8 mouse cellular contexts compared by ENCODE assay signal in the genomic region with DNA sequence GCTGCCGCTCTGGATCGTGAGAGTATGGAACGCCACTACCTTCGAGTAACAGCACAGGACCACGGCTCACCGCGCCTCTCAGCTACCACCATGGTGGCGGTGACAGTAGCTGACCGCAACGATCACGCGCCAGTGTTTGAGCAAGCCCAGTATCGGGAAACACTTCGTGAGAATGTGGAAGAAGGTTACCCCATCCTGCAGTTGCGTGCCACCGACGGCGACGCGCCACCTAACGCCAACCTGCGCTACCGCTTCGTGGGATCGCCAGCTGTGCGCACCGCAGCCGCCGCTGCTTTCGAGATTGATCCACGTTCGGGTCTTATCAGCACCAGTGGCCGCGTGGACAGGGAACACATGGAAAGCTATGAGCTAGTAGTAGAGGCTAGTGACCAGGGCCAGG. TPM values are rescaled to one million over a fixed set of nuclear protein-coding genes. Genes with fewer than 3 reads are reported as not detected.
DNase-seq lines count a peak whose midpoint lies in the region; ATAC-seq lines count a peak whose summit lies in the region.

No protein-coding gene starts in this region.

- no peak overlapping the region for H3K9ac ChIP-seq in heart, embryonic 15.5 days
- H3K9ac ChIP-seq in intestine, embryonic 14.5 days (ENCODE audit: low read length), result no peak overlapping the region
- peak overlapping the region; percentile 78 for H3K9ac ChIP-seq in midbrain, embryonic 15.5 days

- H3K4me1 ChIP-seq in heart, embryonic 15.5 days (replicated peaks), result peaks cover 32% of the 10 kb centered on the region
- peaks cover 13% of the 10 kb centered on the region for H3K4me1 ChIP-seq in intestine, embryonic 14.5 days (replicated peaks; ENCODE audit: control insufficient read depth, insufficient read depth, low read length)
- H3K4me1 ChIP-seq in midbrain, embryonic 15.5 days, result peaks cover 63% of the 10 kb centered on the region

- H3K4me3 ChIP-seq in heart, embryonic 15.5 days, result peak overlapping the region; percentile 45
- H3K4me3 ChIP-seq in intestine, embryonic 14.5 days (ENCODE audit: low read depth, low read length), result peak overlapping the region; percentile 42
- peak overlapping the region; percentile 68 for H3K4me3 ChIP-seq in midbrain, embryonic 15.5 days

- peak overlapping the region; percentile 81 for H3K4me2 ChIP-seq in heart, embryonic 15.5 days
- peak overlapping the region; percentile 67 for H3K4me2 ChIP-seq in intestine, embryonic 14.5 days (ENCODE audit: low read length)
- peak overlapping the region; percentile 91 for H3K4me2 ChIP-seq in midbrain, embryonic 15.5 days

- H3K36me3 ChIP-seq in heart, embryonic 15.5 days, result no peaks in the 10 kb centered on the region
- H3K36me3 ChIP-seq in intestine, embryonic 14.5 days (ENCODE audit: control insufficient read depth, insufficient read depth, low read length), result no peaks in the 10 kb centered on the region
- peaks cover 17% of the 10 kb centered on the region; the same call in 1 of the 2 replicates for H3K36me3 ChIP-seq in midbrain, embryonic 15.5 days (replicated peaks)

- H3K27me3 ChIP-seq in heart, embryonic 15.5 days, result peaks cover 98% of the 10 kb centered on the region
- H3K27me3 ChIP-seq in intestine, embryonic 14.5 days (replicated peaks; ENCODE audit: control insufficient read depth, insufficient read depth, low read length), result peaks cover 92% of the 10 kb centered on the region
- peaks cover 8% of the 10 kb centered on the region for H3K27me3 ChIP-seq in midbrain, embryonic 15.5 days (replicated peaks)

- no peaks in the 10 kb centered on the region for H3K9me3 ChIP-seq in heart, embryonic 15.5 days (replicated peaks)
- H3K9me3 ChIP-seq in intestine, embryonic 14.5 days (ENCODE audit: control insufficient read depth, low read length), result no peaks in the 10 kb centered on the region
- no peaks in the 10 kb centered on the region for H3K9me3 ChIP-seq in midbrain, embryonic 15.5 days

- 12% methylated on average over 34 of the region's 34 CpGs for WGBS in heart, embryonic 15.5 days
- 12% methylated on average over 34 of the region's 34 CpGs for WGBS in intestine, embryonic 14.5 days
- 16% methylated on average over 34 of the region's 34 CpGs for whole genome bisulfite sequencing in midbrain, embryonic 15.5 days

- no peak overlapping the region for H3K27ac ChIP-seq in heart, embryonic 15.5 days
- no peak overlapping the region for H3K27ac ChIP-seq in intestine, embryonic 14.5 days (ENCODE audit: low read depth)
- H3K27ac ChIP-seq in midbrain, embryonic 15.5 days, result peak overlapping the region; percentile 89

- ATAC-seq in heart, embryonic 15.5 days (replicated peaks; ENCODE audit: insufficient number of reproducible peaks, insufficient read depth, low FRiP score, low read depth), result no peak
- peak; percentile 7 for ATAC-seq in common myeloid progenitor, adult 5-6 weeks (replicated peaks; ENCODE audit: low read depth, poor library complexity, severe bottlenecking)
- ATAC-seq in intestine, embryonic 14.5 days (replicated peaks; ENCODE audit: low FRiP score, low TSS enrichment, low read depth), result no peak
- ATAC-seq in midbrain, embryonic 15.5 days (replicated peaks), result no peak

- DNase-seq in heart, adult 8-10 months (ENCODE audit: low spot score), result no peak
- no peak for DNase-seq in intestine, embryonic 14.5 days (ENCODE audit: low spot score)
- no peak for DNase-seq in adrenal gland, postnatal 14 days
- DNase-seq in testis, postnatal 14 days (ENCODE audit: low spot score), result no peak
- no peak for DNase-seq in thymus, postnatal 10 days (ENCODE audit: low spot score in 2 of 2)

RNA-seq across cellular contexts. Expression of gene Celsr3, which starts 1.3 kb away (rescaled TPM):
- polyA plus RNA-seq in heart, embryonic 15.5 days (2015; fragmentation: Nextera tagmentation; extraction: Ambion mirVana), result 0.06 and 0.22 TPM in 2 replicates
- under 1 TPM in 3 of 4 experiments, not detected in 1; 0.03 to 0.32 (median 0.28) TPM for total RNA-seq in heart, adult 8-10 months (2022)
- 0.10 and 0.23 TPM in 2 replicates for total RNA-seq in common myeloid progenitor, adult 5-6 weeks (2017)
- 1.3 and 2.1 TPM in 2 replicates for polyA plus RNA-seq in intestine, embryonic 14.5 days (2014; fragmentation: Nextera tagmentation; extraction: Ambion mirVana)
- 19.6 and 21.3 TPM in 2 replicates for polyA plus RNA-seq in midbrain, embryonic 15.5 days (2015; fragmentation: Nextera tagmentation; extraction: Ambion mirVana)
- total RNA-seq in adrenal gland, postnatal 14 days (2021), result 3.9 and 4.9 TPM in 2 replicates

RNA-seq across cellular contexts. Expression of gene Nckipsd, which starts 19.3 kb away (rescaled TPM):
- 9.7 and 14.5 TPM in 2 replicates for polyA plus RNA-seq in heart, embryonic 15.5 days (2015; fragmentation: Nextera tagmentation; extraction: Ambion mirVana)
- 1 to 10 TPM; 7.4 to 9.2 (median 8.0) TPM for total RNA-seq in heart, adult 8-10 months (2022)
- 1.6 and 6.1 TPM in 2 replicates for total RNA-seq in common myeloid progenitor, adult 5-6 weeks (2017)
- polyA plus RNA-seq in intestine, embryonic 14.5 days (2014; fragmentation: Nextera tagmentation; extraction: Ambion mirVana), result 14.3 and 15.3 TPM in 2 replicates
- polyA plus RNA-seq in midbrain, embryonic 15.5 days (2015; fragmentation: Nextera tagmentation; extraction: Ambion mirVana), result 34.9 and 38.1 TPM in 2 replicates
- 9.2 and 11.4 TPM in 2 replicates for total RNA-seq in adrenal gland, postnatal 14 days (2021)

RNA-seq across cellular contexts. Expression of gene Slc26a6, which starts 25.6 kb away (rescaled TPM):
- 5.5 and 6.9 TPM in 2 replicates for polyA plus RNA-seq in heart, embryonic 15.5 days (2015; fragmentation: Nextera tagmentation; extraction: Ambion mirVana)
- 10 to 100 TPM; 16.6 to 23.6 (median 21.4) TPM for total RNA-seq in heart, adult 8-10 months (2022)
- 1.3 and 1.8 TPM in 2 replicates for total RNA-seq in common myeloid progenitor, adult 5-6 weeks (2017)
- polyA plus RNA-seq in intestine, embryonic 14.5 days (2014; fragmentation: Nextera tagmentation; extraction: Ambion mirVana), result 13.5 and 14.8 TPM in 2 replicates
- polyA plus RNA-seq in midbrain, embryonic 15.5 days (2015; fragmentation: Nextera tagmentation; extraction: Ambion mirVana), result 16.7 and 17.8 TPM in 2 replicates
- 8.4 and 13.3 TPM in 2 replicates for total RNA-seq in adrenal gland, postnatal 14 days (2021)

RNA-seq across cellular contexts. Expression of gene Ip6k2, which starts 43.9 kb away (rescaled TPM):
- 28.8 and 36.3 TPM in 2 replicates for polyA plus RNA-seq in heart, embryonic 15.5 days (2015; fragmentation: Nextera tagmentation; extraction: Ambion mirVana)
- 10 to 100 TPM; 13.7 to 24.9 (median 21.2) TPM for total RNA-seq in heart, adult 8-10 months (2022)
- total RNA-seq in common myeloid progenitor, adult 5-6 weeks (2017), result 52.2 and 57.5 TPM in 2 replicates
- polyA plus RNA-seq in intestine, embryonic 14.5 days (2014; fragmentation: Nextera tagmentation; extraction: Ambion mirVana), result 107 and 110 TPM in 2 replicates
- polyA plus RNA-seq in midbrain, embryonic 15.5 days (2015; fragmentation: Nextera tagmentation; extraction: Ambion mirVana), result 230 and 239 TPM in 2 replicates
- 71.0 and 78.2 TPM in 2 replicates for total RNA-seq in adrenal gland, postnatal 14 days (2021)
